Mouse (Mus musculus): ENCODE data around the gene Kdm1a. TPM values are rescaled to one million over a fixed set of nuclear protein-coding genes. Genes with fewer than 3 reads are reported as not detected.

Gene Kdm1a
- 100 to 1,000 TPM; 128 to 139 TPM for total RNA-seq (2021)

DNA sequence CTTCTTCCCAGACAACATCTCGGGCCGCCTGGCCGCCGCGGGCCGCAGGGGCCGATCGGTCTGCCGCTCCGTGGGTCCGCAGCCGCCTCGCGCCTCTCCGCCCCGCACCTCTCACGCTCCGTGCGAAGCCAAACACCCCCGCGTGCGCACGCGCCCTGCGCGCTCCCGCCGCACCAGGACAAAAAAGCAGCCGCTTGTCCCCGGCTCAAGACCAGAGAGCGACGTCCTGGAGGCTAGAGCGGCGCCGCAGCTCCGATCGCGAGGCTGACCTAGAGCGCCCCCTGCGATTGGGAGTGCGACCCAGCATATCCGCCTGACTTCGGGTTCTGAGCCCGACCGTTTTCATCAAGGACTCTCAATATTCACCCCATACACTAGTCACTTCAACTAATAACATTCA is at the start of gene Kdm1a:
Gene Kdm1a, minus strand, starts transcription at position 156 of the 400 bp plus-strand sequence.
- peak; percentile 90 to 96 for DNase-seq (ENCODE audit: extremely low spot score in 1 of 2, low spot score in 2 of 2)
- intact Hi-C loops (cut with DNase I), result loop anchor here (5.0 kb wide), 1 partner anchor 145 kb away; no protein-coding TSS in a partner anchor

GRCm38 (mm10) chr4:136651882-136652527 is 49.5 kb upstream of the Kdm1a start:
- DNase-seq (ENCODE audit: extremely low spot score in 1 of 2, low spot score in 2 of 2), result peak; percentile 46 to 65
- intact Hi-C loops (cut with DNase I), result no loop called here

DNA sequence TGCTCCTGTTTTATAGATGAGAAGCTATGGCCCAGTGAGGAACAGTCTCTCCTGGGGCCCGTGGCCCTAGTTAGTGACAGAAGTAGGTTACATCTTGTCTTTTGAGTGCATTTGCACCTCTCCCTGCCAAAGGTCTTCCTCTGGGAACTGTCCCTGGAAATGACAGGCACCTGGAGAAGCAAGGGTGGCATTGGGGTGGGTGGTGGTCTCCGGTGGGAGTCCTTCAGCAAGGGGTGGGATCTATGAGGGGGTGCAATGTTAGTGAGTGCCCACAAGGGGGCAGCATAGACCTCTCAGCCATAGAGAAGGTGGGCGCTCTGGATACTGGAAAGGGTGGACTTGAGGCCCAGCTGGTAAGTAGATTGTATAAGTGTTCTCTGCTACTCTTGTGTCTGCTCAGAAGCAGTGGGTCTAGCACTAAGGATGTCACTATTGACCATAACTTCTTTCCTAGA is 48.9 kb upstream of the Kdm1a start:
- DNase-seq (ENCODE audit: extremely low spot score in 1 of 2, low spot score in 2 of 2), result peak in 1 of 2 experiments; percentile 55
- intact Hi-C loops (cut with DNase I), result no loop called here

GRCm38 (mm10) chr4:136650261-136650660 is 47.7 kb upstream of the Kdm1a start:
- intact Hi-C loops (cut with DNase I), result no loop called here
- DNase-seq (ENCODE audit: extremely low spot score in 1 of 2, low spot score in 2 of 2), result no peak

- intact Hi-C loops (cut with DNase I), result loop anchor here (1.0 to 10.0 kb wide), 3 partner anchors 228 to 415 kb away; no protein-coding TSS in a partner anchor
- DNase-seq (ENCODE audit: extremely low spot score in 1 of 2, low spot score in 2 of 2), result peak; percentile 25 to 57
Measured at GRCm38 (mm10) chr4:136649480-136650196, 47.1 kb upstream of the Kdm1a start.

DNA sequence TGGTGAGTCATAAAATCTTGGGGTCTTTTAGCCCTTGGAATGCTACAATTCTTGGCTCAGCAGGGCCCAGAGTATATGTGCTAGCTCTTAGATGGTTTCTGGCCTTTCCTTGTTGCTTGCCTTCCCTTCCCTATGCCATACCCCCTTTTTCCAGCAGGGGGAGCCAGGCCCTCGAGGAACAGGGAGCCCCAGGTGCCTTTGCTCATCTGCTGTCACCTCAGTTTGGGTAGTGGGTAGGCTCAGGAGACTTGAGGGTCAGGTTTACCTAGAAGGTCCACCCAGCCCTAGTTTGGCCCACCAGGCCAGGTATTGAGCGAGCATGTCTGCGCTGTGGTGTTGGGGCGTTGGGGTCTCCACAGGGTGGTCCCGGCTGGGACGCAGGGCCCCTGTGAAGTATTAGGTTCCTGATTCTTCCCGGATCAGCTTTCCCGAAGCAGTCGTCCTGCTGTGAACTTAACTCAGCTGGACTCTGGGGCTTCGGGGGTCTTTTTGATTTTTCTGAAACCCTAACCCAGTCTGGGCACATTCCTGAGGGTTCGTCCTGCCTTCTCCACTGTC is 46.5 kb upstream of the Kdm1a start:
- DNase-seq (ENCODE audit: extremely low spot score in 1 of 2, low spot score in 2 of 2), result peak; percentile 78 to 86
- intact Hi-C loops (cut with DNase I), result loop anchor here (1.0 to 10.0 kb wide), 3 partner anchors 228 to 416 kb away; no protein-coding TSS in a partner anchor

DNA sequence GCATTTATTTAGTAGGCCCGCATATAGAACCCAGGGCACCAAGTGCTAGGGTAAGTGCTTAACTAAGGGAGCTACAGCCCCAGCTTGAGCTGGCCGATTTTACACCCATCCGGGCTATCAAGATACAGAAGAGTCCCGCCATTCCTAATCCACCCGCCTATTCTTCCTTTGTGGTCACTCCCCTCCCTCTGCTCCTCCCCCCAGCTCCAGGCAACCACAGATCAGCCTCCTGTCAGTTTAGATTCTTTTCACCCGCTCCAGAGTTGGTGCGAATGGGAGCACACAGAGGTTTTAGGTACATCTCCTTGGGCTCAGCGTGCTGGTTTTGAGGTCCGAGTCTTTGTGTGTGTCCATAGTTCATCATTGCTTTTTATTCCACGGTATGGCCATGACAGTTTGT is 36.4 kb upstream of the Kdm1a start:
- intact Hi-C loops (cut with DNase I), result no loop called here
- no peak for DNase-seq (ENCODE audit: extremely low spot score in 1 of 2, low spot score in 2 of 2)

GRCm38 (mm10) chr4:136638230-136638750 is 35.8 kb upstream of the Kdm1a start:
- intact Hi-C loops (cut with DNase I), result no loop called here
- DNase-seq (ENCODE audit: extremely low spot score in 1 of 2, low spot score in 2 of 2), result no peak

GRCm38 (mm10) chr4:136637563-136638229 is 35.2 kb upstream of the Kdm1a start:
- peak; percentile 68 to 86 for DNase-seq (ENCODE audit: extremely low spot score in 1 of 2, low spot score in 2 of 2)
- intact Hi-C loops (cut with DNase I), result no loop called here

- intact Hi-C loops (cut with DNase I), result no loop called here
- no peak for DNase-seq (ENCODE audit: extremely low spot score in 1 of 2, low spot score in 2 of 2)
Measured at GRCm38 (mm10) chr4:136636983-136637562, 34.5 kb upstream of the Kdm1a start.

DNA sequence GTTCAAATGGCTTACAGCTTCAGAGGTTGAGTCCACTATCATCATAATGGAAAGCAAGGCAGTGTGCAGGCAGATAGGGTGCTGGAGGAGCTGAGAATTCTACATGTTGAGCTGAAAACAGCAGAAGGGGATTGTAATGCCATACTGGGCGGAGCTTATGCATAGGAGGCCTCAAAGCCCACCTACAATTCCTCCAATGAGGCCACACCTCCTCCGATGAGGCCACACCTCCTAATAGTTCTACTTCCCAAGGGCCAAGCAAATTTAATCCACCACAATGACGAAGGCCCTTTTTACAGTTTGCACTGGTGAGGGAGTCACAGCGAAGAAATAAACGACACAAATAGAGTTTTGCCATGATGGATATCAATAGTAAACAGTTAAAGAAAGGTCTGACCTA is 34.0 kb upstream of the Kdm1a start:
- intact Hi-C loops (cut with DNase I), result no loop called here
- DNase-seq (ENCODE audit: extremely low spot score in 1 of 2, low spot score in 2 of 2), result no peak

GRCm38 (mm10) chr4:136635995-136636394 is 33.5 kb upstream of the Kdm1a start:
- DNase-seq (ENCODE audit: extremely low spot score in 1 of 2, low spot score in 2 of 2), result no peak
- intact Hi-C loops (cut with DNase I), result no loop called here

DNA sequence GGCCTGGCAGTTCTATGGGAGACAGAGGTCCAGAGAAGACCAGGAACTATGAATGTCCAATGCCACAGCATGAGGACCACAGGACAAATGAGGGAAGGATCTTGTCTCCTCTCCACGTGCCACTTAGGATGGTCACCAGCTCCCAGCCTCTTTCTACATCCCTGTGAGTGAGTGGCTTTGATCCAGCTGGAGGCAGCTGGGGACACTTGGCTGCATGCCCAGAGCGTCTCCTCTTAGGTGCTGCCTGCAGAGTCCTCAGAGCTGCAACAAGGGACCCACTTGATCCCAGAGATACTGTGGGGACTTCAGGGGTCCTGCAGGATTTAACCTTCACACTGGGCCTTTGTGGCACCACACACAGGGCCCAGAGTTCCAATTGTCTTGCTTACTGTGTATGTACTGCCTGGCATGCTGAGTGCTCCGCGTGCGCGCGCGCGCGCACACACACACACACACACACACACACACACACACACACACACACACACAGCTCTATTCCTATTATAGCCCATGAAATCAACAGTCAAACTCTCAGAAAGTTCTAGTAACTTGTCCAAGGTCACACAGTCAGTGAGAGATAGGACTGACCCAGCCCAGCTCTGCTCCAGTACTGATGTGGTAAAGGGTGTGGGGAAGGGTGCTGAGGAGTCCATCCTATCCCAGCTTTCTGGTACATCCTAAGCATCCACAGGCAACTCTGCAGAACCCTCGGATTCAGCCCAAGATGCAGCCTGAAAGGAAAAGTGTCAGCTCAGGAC is 28.9 kb upstream of the Kdm1a start:
- intact Hi-C loops (cut with DNase I), result no loop called here
- peak; percentile 54 to 85 for DNase-seq (ENCODE audit: extremely low spot score in 1 of 2, low spot score in 2 of 2)

DNA sequence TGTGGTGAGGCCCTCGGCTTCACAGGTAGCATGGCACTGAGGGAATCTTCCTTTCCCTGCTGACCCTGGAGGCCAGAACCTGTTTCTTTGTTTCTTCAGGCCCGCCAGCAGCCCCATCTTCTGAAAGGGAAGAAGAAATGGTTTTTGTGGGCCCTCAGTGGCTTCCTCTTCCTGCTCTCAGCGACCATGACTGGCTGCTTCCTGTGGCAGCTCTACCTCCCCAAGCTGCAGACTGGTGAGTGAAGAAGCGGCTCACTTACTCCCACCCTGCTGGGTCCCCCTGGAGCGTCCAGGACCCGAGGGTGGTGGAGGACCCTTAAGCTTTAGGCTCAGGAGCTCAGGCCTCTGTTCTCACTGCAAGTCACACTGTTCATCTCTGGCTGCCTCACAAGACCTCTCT is 24.1 kb upstream of the Kdm1a start:
- no peak for DNase-seq (ENCODE audit: extremely low spot score in 1 of 2, low spot score in 2 of 2)
- intact Hi-C loops (cut with DNase I), result loop anchor here (10.0 kb wide), 1 partner anchor 362 kb away; no protein-coding TSS in a partner anchor

DNA sequence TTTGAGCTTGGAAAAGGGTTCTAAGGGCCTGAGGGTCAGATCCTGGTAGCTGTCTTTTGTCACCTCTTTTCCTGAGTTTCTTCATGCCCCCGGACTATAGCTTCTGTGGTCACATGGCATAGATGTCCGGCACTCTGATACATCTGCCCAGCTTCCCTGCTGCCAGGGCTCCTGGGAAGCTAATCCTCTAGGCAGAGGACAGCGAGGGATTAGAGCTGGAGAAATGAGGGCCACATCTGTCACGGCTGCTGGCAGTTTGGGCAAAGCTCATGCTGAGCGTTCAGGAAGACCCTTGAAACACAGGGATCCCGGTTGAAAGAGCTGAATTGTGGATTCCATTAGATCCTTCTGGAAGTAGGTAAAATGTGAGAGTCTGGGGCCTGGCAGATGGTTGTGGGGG is 19.9 kb upstream of the Kdm1a start, which contains the start of gene Lactbl1:
Gene Lactbl1, plus strand, starts transcription at position 234 of the 400 bp plus-strand sequence.
- DNase-seq (ENCODE audit: extremely low spot score in 1 of 2, low spot score in 2 of 2), result no peak
- intact Hi-C loops (cut with DNase I), result loop anchor here (10.0 kb wide), 1 partner anchor 358 kb away; no protein-coding TSS in a partner anchor

- no peak for DNase-seq (ENCODE audit: extremely low spot score in 1 of 2, low spot score in 2 of 2)
- intact Hi-C loops (cut with DNase I), result loop anchor here (2.0 to 10.0 kb wide), 2 partner anchors 167 to 357 kb away; no protein-coding TSS in a partner anchor
Measured at GRCm38 (mm10) chr4:136621956-136622355, 19.4 kb upstream of the Kdm1a start.

DNA sequence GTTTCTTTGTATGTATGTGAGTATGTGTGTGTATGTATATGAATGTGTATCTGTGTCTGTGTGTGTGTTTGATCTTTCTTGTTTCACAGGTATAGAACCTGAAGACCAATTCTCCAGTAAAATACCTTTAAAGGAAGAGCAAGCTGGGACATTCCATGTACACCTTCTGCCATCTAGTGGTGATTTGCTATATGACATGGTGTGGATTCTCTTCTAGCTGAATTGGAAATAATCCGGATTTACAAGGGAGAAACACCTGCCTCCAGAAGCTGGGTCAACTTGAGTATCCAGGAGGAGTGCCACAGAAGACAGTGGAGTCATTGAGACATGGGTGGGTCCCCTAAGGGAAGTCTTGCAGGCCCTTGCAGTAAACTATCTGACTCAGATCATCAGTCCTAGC is 18.8 kb upstream of the Kdm1a start:
- DNase-seq (ENCODE audit: extremely low spot score in 1 of 2, low spot score in 2 of 2), result peak in 1 of 2 experiments; percentile 47
- intact Hi-C loops (cut with DNase I), result loop anchor here (2.0 to 10.0 kb wide), 2 partner anchors 167 to 357 kb away; no protein-coding TSS in a partner anchor

DNA sequence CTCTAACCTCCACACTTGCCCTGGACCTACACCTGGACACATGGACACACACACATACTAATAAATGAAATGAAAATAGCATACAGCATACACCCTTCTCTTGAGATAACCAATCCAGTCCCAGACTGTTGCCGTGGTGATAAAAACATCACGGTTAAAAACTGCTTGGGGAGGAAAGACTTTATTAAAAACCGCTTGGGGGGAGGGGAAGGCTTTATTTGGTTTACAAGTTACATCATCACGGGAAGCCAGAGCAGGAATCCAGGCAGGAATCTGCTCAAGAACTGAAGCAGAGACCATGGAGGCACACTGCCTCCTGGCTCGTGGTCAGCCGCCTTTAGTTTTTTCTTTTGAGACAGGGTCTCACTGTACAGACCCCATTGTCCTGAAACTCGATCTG is 11.1 kb upstream of the Kdm1a start:
- intact Hi-C loops (cut with DNase I), result no loop called here
- no peak for DNase-seq (ENCODE audit: extremely low spot score in 1 of 2, low spot score in 2 of 2)

Measured in left cerebral cortex, postnatal 10 days (tissue).